Mouse (Mus musculus) bone marrow, adult 2 months (tissue): Measurements from ENCODE around the gene Bcap29.

Source experiments
- CTCF ChIP-seq: fragments of 200-500 bp; IDR thresholded peaks from 2 replicates; pipeline ENCODE4 v1.5.1; 2011; ENCODE audit warnings: low read length, control low read depth; ENCODE audit not compliant: control insufficient read depth, insufficient read depth
- POLR2A ChIP-seq: fragments of 200-500 bp; IDR thresholded peaks from 2 replicates; pipeline ENCODE4 v1.6.1; 2011; ENCODE audit warnings: low read depth, mild to moderate bottlenecking, control low read depth, low read length, borderline replicate concordance; ENCODE audit not compliant: control insufficient read depth

DNA sequence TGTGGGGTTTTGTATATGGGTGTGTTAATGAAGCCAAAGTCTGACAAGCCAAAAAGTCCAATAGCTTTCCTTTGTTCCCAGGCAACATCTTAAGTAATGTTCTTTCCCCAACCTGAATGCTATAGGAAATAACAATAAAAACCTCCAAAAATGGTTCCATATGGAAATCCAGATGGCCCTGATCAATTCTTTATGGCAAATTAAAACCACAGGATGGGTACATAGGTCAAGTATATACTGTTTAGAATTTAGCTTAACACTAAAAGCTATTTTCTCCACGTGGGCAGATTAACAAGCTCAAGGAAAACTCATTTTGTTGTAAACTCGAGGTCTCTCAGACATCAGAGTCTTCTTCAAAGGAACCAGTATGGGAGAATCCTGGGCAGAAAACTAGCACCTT lies 89.2 kb downstream of the Bcap29 start:
- TF ChIP-seq CTCF = no peak
- no peak for TF ChIP-seq POLR2A
